ENCODE assay signal across 28 mouse cellular contexts in genomic region chr8:122056113-122056512, GRCm38 (mm10).
DNase-seq lines count a peak whose midpoint lies in the region; ATAC-seq and TF ChIP-seq lines count a peak whose summit lies in the region.
"Had no signal": no experiment of that assay in that cellular context is flagged by ENCODE, and none has a peak within 500 bp of the region (broad histone marks: within the 10 kb centered on the region; RNA-seq: fewer than 3 reads in every experiment).

No protein-coding gene starts in this region.

- H3K9me3 ChIP-seq in forebrain, embryonic 10.5 days: no peaks in the 10 kb centered on the region
- no peaks in the 10 kb centered on the region for H3K9me3 ChIP-seq in forebrain, embryonic 12.5 days
- no peaks in the 10 kb centered on the region for H3K9me3 ChIP-seq in intestine, embryonic 14.5 days (ENCODE audit: control insufficient read depth, low read length)
- no peaks in the 10 kb centered on the region for H3K9me3 ChIP-seq in intestine, postnatal 0 days (ENCODE audit: control insufficient read depth)
- no peaks in the 10 kb centered on the region for H3K9me3 ChIP-seq in embryonic facial prominence, embryonic 10.5 days
- H3K9me3 ChIP-seq in stomach, embryonic 15.5 days: no peaks in the 10 kb centered on the region
- H3K9me3 ChIP-seq: embryonic facial prominence, embryonic 12.5 days; forebrain, embryonic 15.5 days; heart, embryonic 15.5 days; limb, embryonic 15.5 days; lung, embryonic 15.5 days; neural tube, embryonic 13.5 days had no signal

- H3K9ac ChIP-seq in forebrain, embryonic 12.5 days: no peak overlapping the region
- H3K9ac ChIP-seq in intestine, embryonic 14.5 days (ENCODE audit: low read length): no peak overlapping the region
- H3K9ac ChIP-seq in intestine, postnatal 0 days (ENCODE audit: low read depth, low read length): no peak overlapping the region
- no peak overlapping the region for H3K9ac ChIP-seq in stomach, embryonic 15.5 days
- H3K9ac ChIP-seq: embryonic facial prominence, embryonic 12.5 days; forebrain, embryonic 15.5 days; heart, embryonic 15.5 days; limb, embryonic 15.5 days; liver, embryonic 14.5 days; lung, embryonic 15.5 days; neural tube, embryonic 13.5 days had no signal

- peaks cover 44% of the 10 kb centered on the region for H3K4me1 ChIP-seq in forebrain, embryonic 10.5 days
- peaks cover 19% of the 10 kb centered on the region for H3K4me1 ChIP-seq in forebrain, embryonic 12.5 days
- H3K4me1 ChIP-seq in intestine, embryonic 14.5 days (replicated peaks; ENCODE audit: control insufficient read depth, insufficient read depth, low read length): peaks cover 5% of the 10 kb centered on the region; the same call in 1 of the 2 replicates
- peaks cover 4% of the 10 kb centered on the region; the same call in 1 of the 2 replicates for H3K4me1 ChIP-seq in intestine, postnatal 0 days (replicated peaks; ENCODE audit: control insufficient read depth, insufficient read depth, low read length)
- peaks cover 56% of the 10 kb centered on the region for H3K4me1 ChIP-seq in embryonic facial prominence, embryonic 10.5 days
- peaks cover 15% of the 10 kb centered on the region for H3K4me1 ChIP-seq in stomach, embryonic 15.5 days
- H3K4me1 ChIP-seq in cerebellum, adult 2 months (ENCODE audit: control insufficient read depth, insufficient read depth, low read length): peaks cover under 1% of the 10 kb centered on the region; the same call in 1 of the 2 replicates
- H3K4me1 ChIP-seq: forebrain, embryonic 15.5 days; lung, embryonic 15.5 days had no signal

- no peaks in the 10 kb centered on the region; the same call in 1 of the 2 replicates for H3K27me3 ChIP-seq in forebrain, embryonic 10.5 days (ENCODE audit: poor library complexity, severe bottlenecking)
- no peaks in the 10 kb centered on the region; the same call in 1 of the 2 replicates for H3K27me3 ChIP-seq in forebrain, embryonic 12.5 days
- 0 out of 2 replicates have a peak, but pooled peaks cover 4% of the 10 kb centered on the region for H3K27me3 ChIP-seq in intestine, embryonic 14.5 days (replicated peaks; ENCODE audit: control insufficient read depth, insufficient read depth, low read length)
- no peaks in the 10 kb centered on the region for H3K27me3 ChIP-seq in intestine, postnatal 0 days (replicated peaks; ENCODE audit: control insufficient read depth, insufficient read depth, low read length)
- peaks cover 14% of the 10 kb centered on the region for H3K27me3 ChIP-seq in embryonic facial prominence, embryonic 10.5 days (replicated peaks; ENCODE audit: low read depth, poor library complexity, severe bottlenecking)
- no peaks in the 10 kb centered on the region for H3K27me3 ChIP-seq in stomach, embryonic 15.5 days (replicated peaks)
- H3K27me3 ChIP-seq in cerebellum, adult 2 months (ENCODE audit: control insufficient read depth, insufficient read depth, low read length): no peaks in the 10 kb centered on the region
- H3K27me3 ChIP-seq: embryonic facial prominence, embryonic 12.5 days; forebrain, embryonic 15.5 days; limb, embryonic 15.5 days; neural tube, embryonic 13.5 days had no signal

- no peak for TF ChIP-seq CTCF in intestine, postnatal 0 days (IDR thresholded peaks at IDR 0.05; ENCODE audit: low read depth)
- TF ChIP-seq CTCF in cerebellum, adult 2 months (IDR thresholded peaks at IDR 0.05; ENCODE audit: borderline replicate concordance, insufficient read depth, low read depth, low read length): no peak

- TF ChIP-seq POLR2A in cerebellum, adult 2 months (IDR thresholded peaks at IDR 0.05; ENCODE audit: borderline replicate concordance, insufficient read depth, low read length): no peak

- no peaks in the 10 kb centered on the region for H3K36me3 ChIP-seq in forebrain, embryonic 10.5 days (replicated peaks)
- no peaks in the 10 kb centered on the region for H3K36me3 ChIP-seq in forebrain, embryonic 12.5 days (replicated peaks)
- H3K36me3 ChIP-seq in intestine, embryonic 14.5 days (ENCODE audit: control insufficient read depth, insufficient read depth, low read length): no peaks in the 10 kb centered on the region
- no peaks in the 10 kb centered on the region for H3K36me3 ChIP-seq in intestine, postnatal 0 days (ENCODE audit: control insufficient read depth, insufficient read depth)
- no peaks in the 10 kb centered on the region for H3K36me3 ChIP-seq in embryonic facial prominence, embryonic 10.5 days (replicated peaks)
- H3K36me3 ChIP-seq in stomach, embryonic 15.5 days: no peaks in the 10 kb centered on the region
- H3K36me3 ChIP-seq: embryonic facial prominence, embryonic 12.5 days; forebrain, embryonic 15.5 days; heart, embryonic 15.5 days; limb, embryonic 15.5 days; lung, embryonic 15.5 days; neural tube, embryonic 13.5 days had no signal

- no peak overlapping the region for H3K4me2 ChIP-seq in forebrain, embryonic 12.5 days
- H3K4me2 ChIP-seq in intestine, embryonic 14.5 days (ENCODE audit: low read length): no peak overlapping the region
- no peak overlapping the region for H3K4me2 ChIP-seq in intestine, postnatal 0 days (replicated peaks; ENCODE audit: low read depth)
- no peak overlapping the region for H3K4me2 ChIP-seq in stomach, embryonic 15.5 days
- H3K4me2 ChIP-seq: embryonic facial prominence, embryonic 12.5 days; forebrain, embryonic 15.5 days; heart, embryonic 15.5 days; limb, embryonic 15.5 days; lung, embryonic 15.5 days; neural tube, embryonic 13.5 days had no signal

- 50% methylated on average over 1 of the region's 1 CpGs for WGBS in forebrain, embryonic 10.5 days
- WGBS in forebrain, embryonic 12.5 days: 27% methylated on average over 1 of the region's 1 CpGs
- 35% methylated on average over 1 of the region's 1 CpGs for WGBS in intestine, embryonic 14.5 days
- WGBS in intestine, postnatal 0 days: 28% methylated on average over 1 of the region's 1 CpGs
- 38% methylated on average over 1 of the region's 1 CpGs for WGBS in embryonic facial prominence, embryonic 10.5 days
- WGBS in stomach, embryonic 15.5 days: 12% methylated on average over 1 of the region's 1 CpGs
- WGBS in cerebellum, adult 2 months: 70% methylated on average over 1 of the region's 1 CpGs

- no peak for ATAC-seq in forebrain, embryonic 12.5 days (ENCODE audit: low FRiP score)
- peak; percentile 58; the same call in 1 of the 2 replicates for ATAC-seq in intestine, embryonic 14.5 days (replicated peaks; ENCODE audit: low FRiP score, low TSS enrichment, low read depth)
- no peak for ATAC-seq in intestine, postnatal 0 days
- peak; percentile 32; the same call in 1 of the 2 replicates for ATAC-seq in stomach, embryonic 15.5 days (ENCODE audit: insufficient read depth, low FRiP score, low read depth)
- ATAC-seq: forebrain, embryonic 15.5 days; hindbrain, embryonic 16.5 days; midbrain, embryonic 16.5 days had no signal

- H3K27ac ChIP-seq in forebrain, embryonic 10.5 days: 0 out of 2 replicates have a peak overlapping the region, but pooled peaks have one; percentile 6
- no peak overlapping the region for H3K27ac ChIP-seq in forebrain, embryonic 12.5 days
- H3K27ac ChIP-seq in intestine, embryonic 14.5 days (ENCODE audit: low read depth): no peak overlapping the region
- no peak overlapping the region for H3K27ac ChIP-seq in intestine, postnatal 0 days (ENCODE audit: low read depth, low read length)
- peak overlapping the region; percentile 27; the same call in 1 of the 2 replicates for H3K27ac ChIP-seq in embryonic facial prominence, embryonic 10.5 days (replicated peaks)
- H3K27ac ChIP-seq in stomach, embryonic 15.5 days: 0 out of 2 replicates have a peak overlapping the region, but pooled peaks have one; percentile 5
- no peak overlapping the region for H3K27ac ChIP-seq in cerebellum, adult 2 months (ENCODE audit: insufficient read depth, low read length)
- H3K27ac ChIP-seq: embryonic facial prominence, embryonic 12.5 days; forebrain, embryonic 15.5 days; heart, embryonic 15.5 days; liver, embryonic 14.5 days; lung, embryonic 15.5 days; neural tube, embryonic 13.5 days had no signal

- DNase-seq in forebrain, embryonic 10.5 days (ENCODE audit: extremely low spot score, low spot score): no peak
- DNase-seq in intestine, embryonic 14.5 days (ENCODE audit: low spot score): no peak
- DNase-seq in embryonic facial prominence, embryonic 10.5 days (ENCODE audit: low spot score): no peak
- no peak for DNase-seq in embryo, embryonic 9.5 days (ENCODE audit: extremely low spot score)
- no peak for DNase-seq in cerebellum, adult 2 months
- DNase-seq: adrenal gland, postnatal 25 days; cerebellum, adult 9-11 months; gastrocnemius, postnatal 10 days; heart, adult 11 months; layer of hippocampus, adult 9-11 months; lung, postnatal 36 days; right cerebral cortex, postnatal 25 days; spleen, adult 18-20 months; thymus, adult 18-20 months; thymus, postnatal 36 days had no signal

- H3K4me3 ChIP-seq in forebrain, embryonic 10.5 days: no peak overlapping the region
- no peak overlapping the region for H3K4me3 ChIP-seq in forebrain, embryonic 12.5 days (replicated peaks)
- H3K4me3 ChIP-seq in intestine, embryonic 14.5 days (ENCODE audit: low read depth, low read length): no peak overlapping the region
- H3K4me3 ChIP-seq in intestine, postnatal 0 days (ENCODE audit: low read depth, low read length): no peak overlapping the region
- no peak overlapping the region for H3K4me3 ChIP-seq in embryonic facial prominence, embryonic 10.5 days
- H3K4me3 ChIP-seq in stomach, embryonic 15.5 days (replicated peaks): no peak overlapping the region
- no peak overlapping the region for H3K4me3 ChIP-seq in cerebellum, adult 2 months (replicated peaks; ENCODE audit: insufficient read depth, low read depth, low read length)
- H3K4me3 ChIP-seq: embryonic facial prominence, embryonic 12.5 days; forebrain, embryonic 15.5 days; heart, embryonic 15.5 days; limb, embryonic 15.5 days; lung, embryonic 15.5 days; myocyte; neural tube, embryonic 13.5 days had no signal

Comparison
In these comparisons a context has a peak if more than half of its experiments do, and no peak if none do; other contexts are left out.
1. H3K27ac ChIP-seq: peak in forebrain, embryonic 10.5 days (single experiment), embryonic facial prominence, embryonic 10.5 days (single experiment) and stomach, embryonic 15.5 days (single experiment); none in forebrain, embryonic 12.5 days (single experiment), intestine, embryonic 14.5 days (single experiment), intestine, postnatal 0 days (single experiment) and cerebellum, adult 2 months (single experiment).
2. ATAC-seq: peak in intestine, embryonic 14.5 days (single experiment) and stomach, embryonic 15.5 days (single experiment); none in forebrain, embryonic 12.5 days (single experiment) and intestine, postnatal 0 days (single experiment).